9 mouse cellular contexts compared by ENCODE assay signal in the genomic region with DNA sequence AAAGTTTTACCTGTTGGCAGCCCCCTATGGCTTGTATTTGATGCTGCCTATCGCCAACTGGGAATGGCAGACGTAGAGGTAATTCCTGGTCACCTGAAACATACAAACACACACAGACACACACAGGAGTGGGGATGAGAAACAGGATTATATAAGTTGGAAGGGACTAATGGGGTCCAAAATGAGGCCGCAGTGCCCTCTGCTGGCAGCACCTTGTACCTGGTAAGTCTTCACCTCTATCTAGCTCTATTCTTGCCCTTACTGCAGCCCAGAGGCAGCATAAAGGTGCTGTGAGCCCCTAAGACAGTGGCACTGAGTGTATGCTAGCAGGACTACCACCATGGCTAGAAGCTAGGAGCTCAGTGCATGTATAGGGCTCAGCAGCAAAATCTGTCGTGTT. TPM values are rescaled to one million over a fixed set of nuclear protein-coding genes. Genes with fewer than 3 reads are reported as not detected.
A peak's percentile ranks its signal among the peaks of the same experiment; 100 is the strongest.
DNase-seq lines count a peak whose midpoint lies in the region; ATAC-seq and TF ChIP-seq lines count a peak whose summit lies in the region.
"Had no signal": no experiment of that assay in that cellular context is flagged by ENCODE, and none has a peak within 500 bp of the region (broad histone marks: within the 10 kb centered on the region; RNA-seq: fewer than 3 reads in every experiment).

No protein-coding gene starts in this region.

- no peaks in the 10 kb centered on the region for H3K27me3 ChIP-seq in testis, adult 2 months (ENCODE audit: control insufficient read depth, insufficient read depth, low read length)
- H3K27me3 ChIP-seq in forebrain, embryonic 16.5 days (replicated peaks; ENCODE audit: control insufficient read depth, insufficient read depth, low read length) = no peaks in the 10 kb centered on the region
- no peaks in the 10 kb centered on the region for H3K27me3 ChIP-seq in intestine, postnatal 0 days (replicated peaks; ENCODE audit: control insufficient read depth, insufficient read depth, low read length)
- H3K27me3 ChIP-seq in limb, embryonic 11.5 days (ENCODE audit: control insufficient read depth, insufficient read depth, low read length) = no peaks in the 10 kb centered on the region

- 0 out of 2 replicates have a peak, but pooled peaks have one; percentile 55 for ATAC-seq in forebrain, embryonic 16.5 days
- ATAC-seq in intestine, postnatal 0 days = no peak
- ATAC-seq in limb, embryonic 11.5 days (ENCODE audit: insufficient number of reproducible peaks, low FRiP score, low TSS enrichment, low read depth) = no peak

- no peaks in the 10 kb centered on the region; the same call in 1 of the 2 replicates for H3K4me1 ChIP-seq in testis, adult 2 months (ENCODE audit: control insufficient read depth, insufficient read depth, low read length)
- no peaks in the 10 kb centered on the region for H3K4me1 ChIP-seq in forebrain, embryonic 16.5 days (replicated peaks; ENCODE audit: control insufficient read depth, insufficient read depth, low read length)
- no peaks in the 10 kb centered on the region for H3K4me1 ChIP-seq in intestine, postnatal 0 days (replicated peaks; ENCODE audit: control insufficient read depth, insufficient read depth, low read length)
- H3K4me1 ChIP-seq in limb, embryonic 11.5 days (ENCODE audit: control insufficient read depth, insufficient read depth, low read length) = no peaks in the 10 kb centered on the region

- DNase-seq in testis, postnatal 14 days (ENCODE audit: low spot score) = no peak
- DNase-seq in c-Kit-positive CD71-positive TER-119-positive erythroid progenitor cells, embryonic 14.5 days (ENCODE audit: low spot score) = peak; percentile 8
- DNase-seq in limb, embryonic 11.5 days (ENCODE audit: low spot score) = peak; percentile 62
- DNase-seq in retina, adult 2 months (ENCODE audit: low read depth, low spot score) = peak; percentile 23
- no peak for DNase-seq in spleen, postnatal 4 days (ENCODE audit: low spot score in 2 of 2)

- no peak overlapping the region for H3K4me3 ChIP-seq in testis, adult 2 months (ENCODE audit: control insufficient read depth, low read depth, low read length)
- H3K4me3 ChIP-seq in forebrain, embryonic 16.5 days (replicated peaks; ENCODE audit: low read length) = no peak overlapping the region
- H3K4me3 ChIP-seq in intestine, postnatal 0 days (ENCODE audit: low read depth, low read length) = no peak overlapping the region
- no peak overlapping the region for H3K4me3 ChIP-seq in limb, embryonic 11.5 days (ENCODE audit: low read depth, low read length)
- H3K4me3 ChIP-seq: erythroblast, embryonic 14.5 days had no signal

- peak; percentile 25; the same call in 1 of the 2 replicates for TF ChIP-seq CTCF in testis, adult 2 months (IDR thresholded peaks at IDR 0.05; ENCODE audit: control insufficient read depth, insufficient read depth, insufficient replicate concordance, low read depth, low read length)
- peak; percentile 76 for TF ChIP-seq CTCF in intestine, postnatal 0 days (IDR thresholded peaks at IDR 0.05; ENCODE audit: low read depth)

- H3K9me3 ChIP-seq in forebrain, embryonic 16.5 days (ENCODE audit: control insufficient read depth, low read length) = no peaks in the 10 kb centered on the region
- H3K9me3 ChIP-seq in intestine, postnatal 0 days (ENCODE audit: control insufficient read depth) = no peaks in the 10 kb centered on the region
- H3K9me3 ChIP-seq in limb, embryonic 11.5 days (ENCODE audit: control insufficient read depth, low read length) = no peaks in the 10 kb centered on the region

- no peak overlapping the region for H3K9ac ChIP-seq in forebrain, embryonic 16.5 days (replicated peaks; ENCODE audit: low read depth, low read length)
- no peak overlapping the region for H3K9ac ChIP-seq in intestine, postnatal 0 days (ENCODE audit: low read depth, low read length)
- no peak overlapping the region for H3K9ac ChIP-seq in limb, embryonic 11.5 days (ENCODE audit: low read length)

- TF ChIP-seq POLR2A in testis, adult 2 months (IDR thresholded peaks at IDR 0.05; ENCODE audit: control insufficient read depth, low read depth, low read length) = no peak

- no peaks in the 10 kb centered on the region for H3K36me3 ChIP-seq in testis, adult 2 months (ENCODE audit: control insufficient read depth, insufficient read depth, low read length)
- H3K36me3 ChIP-seq in forebrain, embryonic 16.5 days (ENCODE audit: control insufficient read depth, insufficient read depth) = no peaks in the 10 kb centered on the region
- H3K36me3 ChIP-seq in intestine, postnatal 0 days (ENCODE audit: control insufficient read depth, insufficient read depth) = no peaks in the 10 kb centered on the region
- no peaks in the 10 kb centered on the region for H3K36me3 ChIP-seq in limb, embryonic 11.5 days (ENCODE audit: control insufficient read depth, insufficient read depth, low read length)

- no peak overlapping the region for H3K4me2 ChIP-seq in forebrain, embryonic 16.5 days (ENCODE audit: low read length)
- no peak overlapping the region for H3K4me2 ChIP-seq in intestine, postnatal 0 days (replicated peaks; ENCODE audit: low read depth)
- no peak overlapping the region for H3K4me2 ChIP-seq in limb, embryonic 11.5 days (ENCODE audit: low read depth, severe bottlenecking)

- 45% methylated on average over 4 of the region's 4 CpGs for WGBS in forebrain, embryonic 16.5 days
- WGBS in intestine, postnatal 0 days = 48% methylated on average over 4 of the region's 4 CpGs
- 37% methylated on average over 4 of the region's 4 CpGs for WGBS in limb, embryonic 11.5 days

- H3K27ac ChIP-seq in testis, adult 2 months (ENCODE audit: control insufficient read depth, insufficient read depth, low read depth, low read length) = no peak overlapping the region
- H3K27ac ChIP-seq in forebrain, embryonic 16.5 days (ENCODE audit: low read length) = no peak overlapping the region
- no peak overlapping the region for H3K27ac ChIP-seq in intestine, postnatal 0 days (ENCODE audit: low read depth, low read length)
- H3K27ac ChIP-seq in limb, embryonic 11.5 days (replicated peaks; ENCODE audit: low read depth, low read length) = no peak overlapping the region

RNA-seq across cellular contexts. Expression of a gene that starts 2.7 kb away (rescaled TPM):
- polyA plus RNA-seq in testis, adult 2 months (2012; rRNA removed) = 14.1 and 15.0 TPM in 2 replicates
- not detected in 2 replicates for polyA plus RNA-seq in forebrain, embryonic 16.5 days (2015; fragmentation: Nextera tagmentation; extraction: Ambion mirVana)
- not detected in 2 replicates for polyA plus RNA-seq in intestine, postnatal 0 days (2015; fragmentation: Nextera tagmentation; extraction: Ambion mirVana)
- polyA plus RNA-seq in limb, embryonic 11.5 days (2014; fragmentation: Nextera tagmentation; extraction: Ambion mirVana) = not detected in 2 replicates
- polyA plus RNA-seq: erythroblast, embryonic 14.5 days had no signal

RNA-seq across cellular contexts. Expression of a gene that starts 2.9 kb away (rescaled TPM):
- polyA plus RNA-seq in testis, adult 2 months (2012; rRNA removed) = 7.0 and 7.4 TPM in 2 replicates
- polyA plus RNA-seq in forebrain, embryonic 16.5 days (2015; fragmentation: Nextera tagmentation; extraction: Ambion mirVana) = 0.22 TPM in 1 of 2 replicates, not detected in the other
- not detected in 2 replicates for polyA plus RNA-seq in intestine, postnatal 0 days (2015; fragmentation: Nextera tagmentation; extraction: Ambion mirVana)
- polyA plus RNA-seq in limb, embryonic 11.5 days (2014; fragmentation: Nextera tagmentation; extraction: Ambion mirVana) = 0.20 TPM in 1 of 2 replicates, not detected in the other
- polyA plus RNA-seq: erythroblast, embryonic 14.5 days had no signal

RNA-seq across cellular contexts. Expression of a gene that starts 57.5 kb away (rescaled TPM):
- 0.13 and 0.16 TPM in 2 replicates for polyA plus RNA-seq in testis, adult 2 months (2012; rRNA removed)
- polyA plus RNA-seq in forebrain, embryonic 16.5 days (2015; fragmentation: Nextera tagmentation; extraction: Ambion mirVana) = 0.22 TPM in 1 of 2 replicates, not detected in the other
- 1.0 and 1.1 TPM in 2 replicates for polyA plus RNA-seq in intestine, postnatal 0 days (2015; fragmentation: Nextera tagmentation; extraction: Ambion mirVana)
- not detected in 2 replicates for polyA plus RNA-seq in limb, embryonic 11.5 days (2014; fragmentation: Nextera tagmentation; extraction: Ambion mirVana)
- polyA plus RNA-seq: erythroblast, embryonic 14.5 days had no signal

RNA-seq across cellular contexts. Expression of a gene that starts 57.6 kb away (rescaled TPM):
- polyA plus RNA-seq in testis, adult 2 months (2012; rRNA removed) = 0.49 and 0.51 TPM in 2 replicates
- polyA plus RNA-seq in forebrain, embryonic 16.5 days (2015; fragmentation: Nextera tagmentation; extraction: Ambion mirVana) = 3.8 and 4.9 TPM in 2 replicates
- 1.3 TPM in 2 replicates for polyA plus RNA-seq in intestine, postnatal 0 days (2015; fragmentation: Nextera tagmentation; extraction: Ambion mirVana)
- 18.3 and 23.2 TPM in 2 replicates for polyA plus RNA-seq in limb, embryonic 11.5 days (2014; fragmentation: Nextera tagmentation; extraction: Ambion mirVana)
- polyA plus RNA-seq: erythroblast, embryonic 14.5 days had no signal

Comparison
In these comparisons a context has a peak if more than half of its experiments do, and no peak if none do; other contexts are left out.
1. DNase-seq: peak in c-Kit-positive CD71-positive TER-119-positive erythroid progenitor cells, embryonic 14.5 days (single experiment), limb, embryonic 11.5 days (single experiment) and retina, adult 2 months (single experiment); none in testis, postnatal 14 days (single experiment) and spleen, postnatal 4 days (0 of 2).
2. RNA of a gene that starts 2.7 kb away (polyA plus RNA-seq): 14.1 to 15.0 TPM in testis, adult 2 months; not detected in forebrain, embryonic 16.5 days, not detected in intestine, postnatal 0 days and not detected in limb, embryonic 11.5 days; every median in the first group is over 10 times any median in the second.